Mouse (Mus musculus): ENCODE measurements around the gene Rps4x. TPM values are rescaled to one million over a fixed set of nuclear protein-coding genes. Genes with fewer than 3 reads are reported as not detected.

Gene Rps4x
- polyA plus RNA-seq, 1 experiment from 2014 or later = 446 TPM

Other genes with a start within 250 kb of the Rps4x start
- gene Rtl5, start 118.1 kb downstream of the Rps4x start, polyA plus RNA-seq (2016; fragmentation: Nextera tagmentation; extraction: Ambion mirVana) = 1.1 and 1.4 TPM in 2 replicates
- 40.8 and 44.9 TPM in 2 replicates for gene Pin4, start 69.9 kb downstream of the Rps4x start, polyA plus RNA-seq (2016; fragmentation: Nextera tagmentation; extraction: Ambion mirVana)
- 10.9 TPM in 2 replicates for gene Ercc6l, start 32.3 kb downstream of the Rps4x start, polyA plus RNA-seq (2016; fragmentation: Nextera tagmentation; extraction: Ambion mirVana)
- 931 and 1,034 TPM in 2 replicates for gene Cited1, start 62.8 kb upstream of the Rps4x start, polyA plus RNA-seq (2016; fragmentation: Nextera tagmentation; extraction: Ambion mirVana)

All from heart, embryonic 12.5 days (tissue).